Mouse (Mus musculus) limb, embryonic 12.5 days (tissue): ENCODE results near the gene Esr1. TPM values are rescaled to one million over a fixed set of nuclear protein-coding genes. Genes with fewer than 3 reads are reported as not detected.
"Not testable (repeated sequence)": the region's sequence is repeated elsewhere in the genome, so short reads cannot be mapped to it uniquely, and the experiment has no call there.

Source experiments
- ATAC-seq: fragments of 200-750 bp; cut with Nextera tagmentation; 2 replicates; pipeline ENCODE4 v1.8.0; 2017; ENCODE audit warnings: low read depth, moderate TSS enrichment; ENCODE audit not compliant: insufficient number of reproducible peaks, insufficient read depth, low FRiP score, low TSS enrichment
- H3K27ac ChIP-seq: fragments of 300-500 bp; sonication (generic); 2 replicates; pipeline ENCODE4 v1.5.1; 2016; ENCODE audit warnings: mild to moderate bottlenecking, moderate library complexity
- H3K27me3 ChIP-seq: fragments of 300-500 bp; sonication (generic); 2 replicates; pipeline ENCODE4 v1.6.1; 2016; ENCODE audit warnings: mild to moderate bottlenecking, moderate library complexity
- H3K36me3 ChIP-seq: fragments of 300-500 bp; sonication (generic); 2 replicates; pipeline ENCODE4 v1.6.1; 2016; ENCODE audit warnings: mild to moderate bottlenecking, moderate library complexity
- H3K4me1 ChIP-seq: fragments of 300-500 bp; sonication (generic); replicated peaks from 2 replicates; pipeline ENCODE4 v1.6.1; 2016
- H3K4me2 ChIP-seq: fragments of 300-500 bp; sonication (generic); 2 replicates; pipeline ENCODE4 v1.6.1; 2016; ENCODE audit warnings: mild to moderate bottlenecking, moderate library complexity
- H3K4me3 ChIP-seq: fragments of 300-500 bp; sonication (generic); replicated peaks from 2 replicates; pipeline ENCODE4 v1.5.1; 2016; ENCODE audit warnings: mild to moderate bottlenecking
- H3K9ac ChIP-seq: fragments of 300-500 bp; sonication (generic); replicated peaks from 2 replicates; pipeline ENCODE4 v1.6.1; 2016; ENCODE audit warnings: mild to moderate bottlenecking, moderate library complexity
- H3K9me3 ChIP-seq: fragments of 300-500 bp; sonication (generic); 2 replicates; pipeline ENCODE4 v1.6.1; 2016; ENCODE audit warnings: mild to moderate bottlenecking, moderate library complexity
- WGBS: fragments of 180-500 bp; shearing (Covaris S2); methylation state at CpG from one replicate; pipeline ENCODE4 v1.1.7; 2016; 5-methylcytosine and 5-hydroxymethylcytosine counted together
- polyA plus RNA-seq: library from polyadenylated mRNA; unstranded; fragments of >200 nt; fragmentation: Nextera tagmentation; extraction: Ambion mirVana; gene quantifications from 2 replicates; pipeline ENCODE4 v1.2.1, GENCODE M21; 2016

Gene Esr1
- polyA plus RNA-seq, 1 experiment from 2014 or later, result 1.1 TPM

DNA sequence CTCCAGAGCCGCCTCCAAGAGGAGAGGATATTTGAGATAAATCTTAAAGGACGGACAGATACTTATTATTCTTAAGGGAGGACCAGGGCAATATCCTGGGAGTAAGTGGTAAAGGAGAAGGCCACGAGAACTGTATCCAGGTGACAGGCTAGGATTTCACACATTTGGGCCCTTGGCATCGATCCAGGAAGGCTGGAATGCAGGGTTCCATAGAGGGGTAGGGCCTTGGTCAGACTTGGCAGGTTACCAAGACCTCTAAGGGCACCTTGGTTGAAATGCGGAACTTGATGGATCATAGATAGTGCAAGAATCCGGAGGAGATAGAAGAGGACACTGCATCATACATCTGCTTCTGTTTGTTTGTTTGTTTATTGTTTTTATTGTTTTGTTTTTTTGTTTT is 24.3 kb downstream of the Esr1 start:
- no peaks in the 10 kb centered on the region for H3K27me3 ChIP-seq
- no peaks in the 10 kb centered on the region for H3K9me3 ChIP-seq
- 85% methylated on average over 6 of the region's 6 CpGs for WGBS
- peaks cover 8% of the 10 kb centered on the region; the same call in 1 of the 2 replicates for H3K4me1 ChIP-seq
- ATAC-seq, result no peak
- no peak overlapping the region for H3K4me3 ChIP-seq
- H3K36me3 ChIP-seq, result no peaks in the 10 kb centered on the region
- H3K9ac ChIP-seq, result no peak overlapping the region
- no peak overlapping the region for H3K4me2 ChIP-seq
- H3K27ac ChIP-seq, result no peak overlapping the region

- Histone ChIP-seq H3K36me3 (no peaks in the 10 kb centered on the region), H3K4me3 (no peak overlapping the region), H3K9me3 (no peaks in the 10 kb centered on the region), H3K27ac (no peak overlapping the region), H3K4me2 (no peak overlapping the region), H3K9ac (no peak overlapping the region), H3K27me3 (no peaks in the 10 kb centered on the region), H3K4me1 (no peaks in the 10 kb centered on the region)
- 81% methylated on average over 7 of the region's 7 CpGs for WGBS
- ATAC-seq, result no peak
These were observed 34.7 kb downstream of the Esr1 start for GRCm38 (mm10) chr10:4646074-4646473.

GRCm38 (mm10) chr10:4646851-4647250 is 35.5 kb downstream of the Esr1 start:
- no peaks in the 10 kb centered on the region for H3K27me3 ChIP-seq
- no peaks in the 10 kb centered on the region for H3K9me3 ChIP-seq
- H3K4me2 ChIP-seq, result no peak overlapping the region
- WGBS, result 88% methylated on average over 9 of the region's 9 CpGs
- H3K36me3 ChIP-seq, result no peaks in the 10 kb centered on the region
- ATAC-seq, result no peak
- no peak overlapping the region for H3K4me3 ChIP-seq
- H3K27ac ChIP-seq, result no peak overlapping the region
- H3K9ac ChIP-seq, result no peak overlapping the region
- H3K4me1 ChIP-seq, result no peaks in the 10 kb centered on the region

- no peaks in the 10 kb centered on the region for H3K36me3 ChIP-seq
- WGBS, result 84% methylated on average over 5 of the region's 5 CpGs
- no peak overlapping the region for H3K4me2 ChIP-seq
- H3K4me1 ChIP-seq, result no peaks in the 10 kb centered on the region
- no peak overlapping the region for H3K4me3 ChIP-seq
- no peak overlapping the region for H3K27ac ChIP-seq
- no peaks in the 10 kb centered on the region for H3K9me3 ChIP-seq
- no peak overlapping the region for H3K9ac ChIP-seq
- no peaks in the 10 kb centered on the region for H3K27me3 ChIP-seq
- no peak for ATAC-seq
These were observed 54.0 kb downstream of the Esr1 start for GRCm38 (mm10) chr10:4665380-4665779.

GRCm38 (mm10) chr10:4667006-4667405 is 55.6 kb downstream of the Esr1 start:
- no peak for ATAC-seq
- H3K9ac ChIP-seq, result no peak overlapping the region
- no peak overlapping the region for H3K4me3 ChIP-seq
- WGBS, result 83% methylated on average over 2 of the region's 2 CpGs
- H3K4me1 ChIP-seq, result no peaks in the 10 kb centered on the region
- H3K27ac ChIP-seq, result no peak overlapping the region
- no peak overlapping the region for H3K4me2 ChIP-seq
- no peaks in the 10 kb centered on the region for H3K27me3 ChIP-seq
- no peaks in the 10 kb centered on the region for H3K36me3 ChIP-seq
- no peaks in the 10 kb centered on the region for H3K9me3 ChIP-seq

DNA sequence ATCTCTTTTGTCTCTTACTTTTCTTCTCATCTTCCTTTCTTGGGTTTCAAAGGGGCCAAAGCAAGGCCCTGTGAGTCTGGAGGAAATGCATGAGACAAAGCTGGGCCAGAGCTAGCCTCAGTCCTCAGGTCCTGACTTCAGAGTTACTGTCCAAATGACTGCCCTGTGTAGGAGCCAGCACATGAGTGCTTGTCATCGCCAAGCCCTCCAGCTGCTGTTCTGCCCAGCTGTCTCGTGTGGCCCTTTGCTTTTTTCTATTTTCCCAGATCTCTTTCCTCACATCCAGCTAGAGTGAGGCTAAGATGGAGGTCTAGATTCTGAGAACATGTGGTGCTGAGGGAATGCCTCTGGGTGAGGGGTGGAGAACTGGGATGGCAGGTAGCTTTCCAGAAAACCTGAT is 58.7 kb downstream of the Esr1 start:
- whole genome bisulfite sequencing, result 79% methylated on average over 2 of the region's 2 CpGs
- ATAC-seq, result no peak

DNA sequence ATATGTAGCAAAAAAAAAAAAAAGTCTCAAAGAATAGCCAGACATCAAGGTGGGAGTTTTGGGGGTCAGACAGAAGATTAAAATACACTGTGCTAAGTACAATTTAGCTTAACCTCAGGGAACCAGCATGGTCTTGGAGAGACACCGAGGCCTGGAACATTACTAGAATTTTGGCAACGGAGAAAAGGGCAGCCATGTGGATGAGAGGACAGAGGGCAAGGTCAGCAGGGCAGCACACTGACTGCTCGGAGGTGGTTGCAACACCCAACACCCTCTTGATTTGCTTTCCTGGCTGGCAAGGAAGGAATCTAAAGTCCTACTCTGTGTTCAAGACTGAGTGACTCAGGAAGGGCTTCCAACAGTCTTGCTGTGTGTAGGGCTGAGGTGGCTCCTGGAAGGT is 60.5 kb downstream of the Esr1 start:
- no peak overlapping the region for H3K27ac ChIP-seq
- no peaks in the 10 kb centered on the region for H3K27me3 ChIP-seq
- no peaks in the 10 kb centered on the region for H3K4me1 ChIP-seq
- no peaks in the 10 kb centered on the region for H3K9me3 ChIP-seq
- ATAC-seq, result no peak
- H3K36me3 ChIP-seq, result no peaks in the 10 kb centered on the region
- 70% methylated on average over 3 of the region's 3 CpGs for WGBS
- H3K4me3 ChIP-seq, result no peak overlapping the region
- H3K9ac ChIP-seq, result no peak overlapping the region
- H3K4me2 ChIP-seq, result no peak overlapping the region

More for the DNA sequence above, 58.7 kb downstream of the Esr1 start:
- Histone ChIP-seq H3K27ac (no peak overlapping the region), H3K4me3 (no peak overlapping the region), H3K36me3 (no peaks in the 10 kb centered on the region), H3K9me3 (no peaks in the 10 kb centered on the region), H3K4me1 (no peaks in the 10 kb centered on the region), H3K4me2 (no peak overlapping the region), H3K27me3 (no peaks in the 10 kb centered on the region), H3K9ac (no peak overlapping the region)

- Histone ChIP-seq H3K4me3 (no peak overlapping the region), H3K9me3 (no peaks in the 10 kb centered on the region), H3K36me3 (no peaks in the 10 kb centered on the region), H3K4me2 (no peak overlapping the region), H3K27me3 (no peaks in the 10 kb centered on the region), H3K27ac (no peak overlapping the region), H3K9ac (no peak overlapping the region), H3K4me1 (no peaks in the 10 kb centered on the region)
- 91% methylated on average over 4 of the region's 4 CpGs for WGBS
- no peak for ATAC-seq
These were observed 62.0 kb downstream of the Esr1 start for GRCm38 (mm10) chr10:4673311-4673816.

GRCm38 (mm10) chr10:4674983-4675592 is 63.7 kb downstream of the Esr1 start:
- not testable (repeated sequence) for H3K27me3 ChIP-seq, H3K9me3 ChIP-seq, ATAC-seq, H3K4me2 ChIP-seq, H3K36me3 ChIP-seq, H3K4me3 ChIP-seq, H3K4me1 ChIP-seq, H3K9ac ChIP-seq, H3K27ac ChIP-seq
- WGBS, result 24% methylated on average over 14 of the region's 14 CpGs

DNA sequence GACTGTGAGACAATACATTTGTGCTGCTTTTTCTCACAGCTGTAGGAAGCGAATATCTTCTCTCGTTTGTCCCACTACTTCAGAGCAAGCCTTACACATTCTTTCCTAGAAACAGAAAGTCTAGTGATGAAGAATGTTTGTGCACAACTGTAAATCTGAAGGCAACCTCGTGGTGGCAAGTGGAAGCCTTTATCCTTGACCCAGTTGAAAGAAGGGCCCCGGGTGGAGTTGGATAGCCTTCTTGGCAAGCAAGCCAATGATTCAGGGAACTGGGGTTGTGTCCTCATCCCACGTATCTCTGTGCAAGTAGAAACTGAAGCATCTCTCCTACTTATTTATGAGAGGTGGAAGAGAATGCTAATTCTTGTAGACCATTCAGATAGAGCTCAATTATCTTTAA is 71.7 kb downstream of the Esr1 start:
- Histone ChIP-seq H3K9me3 (no peaks in the 10 kb centered on the region), H3K4me3 (no peak overlapping the region), H3K27me3 (no peaks in the 10 kb centered on the region), H3K4me1 (no peaks in the 10 kb centered on the region), H3K9ac (no peak overlapping the region), H3K4me2 (no peak overlapping the region), H3K36me3 (no peaks in the 10 kb centered on the region), H3K27ac (no peak overlapping the region)
- no peak for ATAC-seq
- 82% methylated on average over 5 of the region's 5 CpGs for WGBS

DNA sequence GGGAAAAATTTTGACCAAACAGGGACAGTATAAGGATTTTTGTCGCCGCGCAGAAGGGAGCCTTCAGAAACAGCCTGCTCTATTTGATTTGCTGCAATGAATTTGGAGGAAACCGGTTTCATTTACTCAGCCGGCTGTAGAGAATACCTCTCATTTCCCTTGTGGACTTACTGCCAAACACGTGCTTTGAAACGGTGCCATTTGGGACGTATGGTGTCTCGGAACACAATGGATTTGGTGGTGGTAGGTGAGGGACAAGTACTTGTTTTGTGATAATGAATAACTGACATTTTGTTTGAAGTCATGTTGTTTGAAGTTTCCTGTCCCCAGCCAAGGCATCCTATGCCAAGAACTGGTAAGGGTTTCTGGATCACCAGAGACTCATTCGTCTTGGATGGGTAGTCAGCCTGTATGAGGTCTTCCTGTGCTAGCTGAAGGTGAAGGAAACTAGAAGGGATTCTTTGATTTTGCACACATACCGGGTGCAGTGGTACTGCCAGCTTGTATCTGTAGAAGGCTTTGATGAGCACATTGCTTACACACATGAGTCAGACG is 72.4 kb downstream of the Esr1 start:
- no peak overlapping the region for H3K9ac ChIP-seq
- H3K27me3 ChIP-seq, result no peaks in the 10 kb centered on the region
- H3K36me3 ChIP-seq, result no peaks in the 10 kb centered on the region
- no peak overlapping the region for H3K4me2 ChIP-seq
- 88% methylated on average over 12 of the region's 12 CpGs for WGBS
- no peak overlapping the region for H3K27ac ChIP-seq
- no peak for ATAC-seq
- no peaks in the 10 kb centered on the region for H3K4me1 ChIP-seq
- H3K9me3 ChIP-seq, result no peaks in the 10 kb centered on the region
- H3K4me3 ChIP-seq, result no peak overlapping the region

DNA sequence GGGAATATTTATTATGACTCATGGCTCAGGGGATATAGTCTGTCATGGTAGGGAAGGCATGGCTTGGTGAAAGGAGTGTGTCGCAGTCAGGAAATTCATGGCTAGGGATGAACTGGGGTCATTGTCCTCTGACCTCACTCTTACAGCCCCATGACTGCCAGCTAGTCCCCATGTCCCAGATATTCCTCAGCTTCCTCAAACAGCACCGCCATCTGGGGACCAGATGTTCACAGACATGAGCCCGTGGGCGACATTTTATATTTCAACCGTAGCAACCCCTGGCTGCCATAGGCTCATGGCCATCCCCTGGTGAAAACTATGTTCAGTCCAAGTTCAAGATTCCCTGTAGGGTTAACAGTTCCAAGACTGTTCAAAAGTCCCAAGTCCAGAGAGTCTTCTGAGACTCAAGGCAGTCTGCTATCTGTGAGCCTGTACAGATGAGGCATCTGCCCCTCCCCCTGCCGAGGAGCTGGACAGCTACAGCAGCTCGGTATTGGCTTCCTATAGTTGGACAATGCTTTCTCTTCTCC is 83.0 kb downstream of the Esr1 start:
- Histone ChIP-seq H3K36me3 (no peaks in the 10 kb centered on the region), H3K9me3 (no peaks in the 10 kb centered on the region), H3K4me3 (no peak overlapping the region), H3K9ac (no peak overlapping the region), H3K4me2 (no peak overlapping the region), H3K27me3 (no peaks in the 10 kb centered on the region), H3K27ac (no peak overlapping the region), H3K4me1 (no peaks in the 10 kb centered on the region)
- ATAC-seq, result no peak
- WGBS, result 41% methylated on average over 7 of the region's 7 CpGs
